Mouse (Mus musculus): ENCODE results near the gene Fcgrt. TPM values are rescaled to one million over a fixed set of nuclear protein-coding genes. Genes with fewer than 3 reads are reported as not detected.

The Fcgrt gene
- polyA plus RNA-seq, 1 experiment from 2014 or later = 33.8 TPM

GRCm38 (mm10) chr7:45107052-45107645 lies 3.5 kb upstream of the Fcgrt start:
- DNase-seq (ENCODE audit: low spot score) (no peak), ATAC-seq (replicated peaks; ENCODE audit: low FRiP score) (no peak)
- no peak overlapping the region for H3K9ac ChIP-seq (ENCODE audit: low read depth, low read length)
- no peaks in the 10 kb centered on the region for H3K27me3 ChIP-seq (replicated peaks; ENCODE audit: control insufficient read depth, insufficient read depth, low read length)
- H3K9me3 ChIP-seq (ENCODE audit: control insufficient read depth, low read length) = no peaks in the 10 kb centered on the region
- no peaks in the 10 kb centered on the region for H3K36me3 ChIP-seq (ENCODE audit: control insufficient read depth, insufficient read depth, low read length)
- no peak overlapping the region for H3K27ac ChIP-seq (ENCODE audit: low read depth, low read length)
- no peak overlapping the region for H3K4me3 ChIP-seq (ENCODE audit: low read depth, low read length)
- no peak overlapping the region for H3K4me2 ChIP-seq
- 46% methylated on average over 5 of the region's 5 CpGs for WGBS
- H3K4me1 ChIP-seq (replicated peaks; ENCODE audit: control insufficient read depth, insufficient read depth, low read length) = peaks cover 6% of the 10 kb centered on the region

GRCm38 (mm10) chr7:45106441-45106840 lies 2.8 kb upstream of the Fcgrt start:
- Histone ChIP-seq H3K27ac (ENCODE audit: low read depth, low read length) (no peak overlapping the region), H3K4me1 (replicated peaks; ENCODE audit: control insufficient read depth, insufficient read depth, low read length) (peaks cover 6% of the 10 kb centered on the region), H3K9ac (ENCODE audit: low read depth, low read length) (no peak overlapping the region), H3K36me3 (ENCODE audit: control insufficient read depth, insufficient read depth, low read length) (no peaks in the 10 kb centered on the region), H3K9me3 (ENCODE audit: control insufficient read depth, low read length) (no peaks in the 10 kb centered on the region), H3K4me2 (no peak overlapping the region), H3K27me3 (replicated peaks; ENCODE audit: control insufficient read depth, insufficient read depth, low read length) (no peaks in the 10 kb centered on the region), H3K4me3 (ENCODE audit: low read depth, low read length) (no peak overlapping the region)
- DNase-seq (ENCODE audit: low spot score) = no peak
- WGBS = 63% methylated on average over 6 of the region's 6 CpGs
- no peak for ATAC-seq (replicated peaks; ENCODE audit: low FRiP score)

GRCm38 (mm10) chr7:45105491-45105890 lies 1.8 kb upstream of the Fcgrt start:
- no peaks in the 10 kb centered on the region for H3K36me3 ChIP-seq (ENCODE audit: control insufficient read depth, insufficient read depth, low read length)

GRCm38 (mm10) chr7:45104941-45105340 lies 1.3 kb upstream of the Fcgrt start:
- H3K27ac ChIP-seq (ENCODE audit: low read depth, low read length) = no peak overlapping the region
- no peaks in the 10 kb centered on the region for H3K9me3 ChIP-seq (ENCODE audit: control insufficient read depth, low read length)
- 71% methylated on average over 5 of the region's 5 CpGs for WGBS
- H3K36me3 ChIP-seq (ENCODE audit: control insufficient read depth, insufficient read depth, low read length) = no peaks in the 10 kb centered on the region
- DNase-seq (ENCODE audit: low spot score) (no peak), ATAC-seq (replicated peaks; ENCODE audit: low FRiP score) (no peak)
- peaks cover 6% of the 10 kb centered on the region for H3K4me1 ChIP-seq (replicated peaks; ENCODE audit: control insufficient read depth, insufficient read depth, low read length)
- no peaks in the 10 kb centered on the region for H3K27me3 ChIP-seq (replicated peaks; ENCODE audit: control insufficient read depth, insufficient read depth, low read length)
- H3K9ac ChIP-seq (ENCODE audit: low read depth, low read length) = no peak overlapping the region
- no peak overlapping the region for H3K4me3 ChIP-seq (ENCODE audit: low read depth, low read length)
- no peak overlapping the region for H3K4me2 ChIP-seq

More at GRCm38 (mm10) chr7:45105491-45105890, 1.8 kb upstream of the Fcgrt start:
- Histone ChIP-seq H3K4me3 (ENCODE audit: low read depth, low read length) (no peak overlapping the region), H3K27ac (ENCODE audit: low read depth, low read length) (no peak overlapping the region), H3K4me1 (replicated peaks; ENCODE audit: control insufficient read depth, insufficient read depth, low read length) (peaks cover 6% of the 10 kb centered on the region), H3K27me3 (replicated peaks; ENCODE audit: control insufficient read depth, insufficient read depth, low read length) (no peaks in the 10 kb centered on the region), H3K9me3 (ENCODE audit: control insufficient read depth, low read length) (no peaks in the 10 kb centered on the region), H3K9ac (ENCODE audit: low read depth, low read length) (no peak overlapping the region), H3K4me2 (no peak overlapping the region)
- DNase-seq (ENCODE audit: low spot score) (no peak), ATAC-seq (replicated peaks; ENCODE audit: low FRiP score) (no peak)
- 78% methylated on average over 8 of the region's 8 CpGs for WGBS

- H3K27ac ChIP-seq (ENCODE audit: low read depth, low read length) = peak overlapping the region; percentile 50; the same call in 1 of the 2 replicates
- no peaks in the 10 kb centered on the region for H3K36me3 ChIP-seq (ENCODE audit: control insufficient read depth, insufficient read depth, low read length)
- H3K9ac ChIP-seq (ENCODE audit: low read depth, low read length) = 0 out of 2 replicates have a peak overlapping the region, but pooled peaks have one; percentile 35
- H3K27me3 ChIP-seq (replicated peaks; ENCODE audit: control insufficient read depth, insufficient read depth, low read length) = no peaks in the 10 kb centered on the region
- no peak for DNase-seq (ENCODE audit: low spot score)
- H3K9me3 ChIP-seq (ENCODE audit: control insufficient read depth, low read length) = no peaks in the 10 kb centered on the region
- no peak for ATAC-seq (replicated peaks; ENCODE audit: low FRiP score)
- H3K4me3 ChIP-seq (ENCODE audit: low read depth, low read length) = peak overlapping the region; percentile 5
- peak overlapping the region; percentile 57 for H3K4me2 ChIP-seq
- H3K4me1 ChIP-seq (replicated peaks; ENCODE audit: control insufficient read depth, insufficient read depth, low read length) = peaks cover 6% of the 10 kb centered on the region
- 62% methylated on average over 9 of the region's 9 CpGs for WGBS
Observed at GRCm38 (mm10) chr7:45102940-45103585, 588 bp downstream of the Fcgrt start.

GRCm38 (mm10) chr7:45102441-45102840 lies 1.2 kb downstream of the Fcgrt start:
- Histone ChIP-seq H3K9ac (ENCODE audit: low read depth, low read length) (peak overlapping the region; percentile 31), H3K9me3 (ENCODE audit: control insufficient read depth, low read length) (no peaks in the 10 kb centered on the region), H3K4me3 (ENCODE audit: low read depth, low read length) (0 out of 2 replicates have a peak overlapping the region, but pooled peaks have one; percentile 5), H3K27ac (ENCODE audit: low read depth, low read length) (no peak overlapping the region), H3K4me1 (replicated peaks; ENCODE audit: control insufficient read depth, insufficient read depth, low read length) (peaks cover 6% of the 10 kb centered on the region), H3K36me3 (ENCODE audit: control insufficient read depth, insufficient read depth, low read length) (no peaks in the 10 kb centered on the region), H3K27me3 (replicated peaks; ENCODE audit: control insufficient read depth, insufficient read depth, low read length) (no peaks in the 10 kb centered on the region), H3K4me2 (peak overlapping the region; percentile 57)
- ATAC-seq (replicated peaks; ENCODE audit: low FRiP score) (no peak), DNase-seq (ENCODE audit: low spot score) (no peak)
- 63% methylated on average over 11 of the region's 11 CpGs for WGBS

- Histone ChIP-seq H3K9me3 (ENCODE audit: control insufficient read depth, low read length) (no peaks in the 10 kb centered on the region), H3K27ac (ENCODE audit: low read depth, low read length) (no peak overlapping the region), H3K4me2 (no peak overlapping the region), H3K36me3 (ENCODE audit: control insufficient read depth, insufficient read depth, low read length) (no peaks in the 10 kb centered on the region), H3K9ac (ENCODE audit: low read depth, low read length) (no peak overlapping the region), H3K27me3 (replicated peaks; ENCODE audit: control insufficient read depth, insufficient read depth, low read length) (no peaks in the 10 kb centered on the region), H3K4me3 (ENCODE audit: low read depth, low read length) (no peak overlapping the region), H3K4me1 (replicated peaks; ENCODE audit: control insufficient read depth, insufficient read depth, low read length) (peaks cover 6% of the 10 kb centered on the region)
- DNase-seq (ENCODE audit: low spot score) (no peak), ATAC-seq (replicated peaks; ENCODE audit: low FRiP score) (no peak)
- WGBS = 85% methylated on average over 6 of the region's 6 CpGs
Observed at GRCm38 (mm10) chr7:45100046-45100445, 3.6 kb downstream of the Fcgrt start.

- H3K27ac ChIP-seq (ENCODE audit: low read depth, low read length) = no peak overlapping the region
- H3K9me3 ChIP-seq (ENCODE audit: control insufficient read depth, low read length) = no peaks in the 10 kb centered on the region
- 84% methylated on average over 8 of the region's 8 CpGs for WGBS
- H3K9ac ChIP-seq (ENCODE audit: low read depth, low read length) = no peak overlapping the region
- H3K27me3 ChIP-seq (replicated peaks; ENCODE audit: control insufficient read depth, insufficient read depth, low read length) = no peaks in the 10 kb centered on the region
- ATAC-seq (replicated peaks; ENCODE audit: low FRiP score) = no peak
- no peaks in the 10 kb centered on the region; the same call in none of the 2 replicates for H3K4me1 ChIP-seq (replicated peaks; ENCODE audit: control insufficient read depth, insufficient read depth, low read length)
- H3K36me3 ChIP-seq (ENCODE audit: control insufficient read depth, insufficient read depth, low read length) = no peaks in the 10 kb centered on the region
- no peak overlapping the region for H3K4me2 ChIP-seq
- no peak for DNase-seq (ENCODE audit: low spot score)
- no peak overlapping the region for H3K4me3 ChIP-seq (ENCODE audit: low read depth, low read length)
Observed at GRCm38 (mm10) chr7:45098541-45099240, 5.0 kb downstream of the Fcgrt start.
